Mouse (Mus musculus): ENCODE data around the gene Tldc2. TPM values are rescaled to one million over a fixed set of nuclear protein-coding genes. Genes with fewer than 3 reads are reported as not detected.
A peak's percentile ranks its signal among the peaks of the same experiment; 100 is the strongest.

Gene Tldc2
- total and polyA plus RNA-seq, 2 experiments from 2014 or later = not detected

DNA sequence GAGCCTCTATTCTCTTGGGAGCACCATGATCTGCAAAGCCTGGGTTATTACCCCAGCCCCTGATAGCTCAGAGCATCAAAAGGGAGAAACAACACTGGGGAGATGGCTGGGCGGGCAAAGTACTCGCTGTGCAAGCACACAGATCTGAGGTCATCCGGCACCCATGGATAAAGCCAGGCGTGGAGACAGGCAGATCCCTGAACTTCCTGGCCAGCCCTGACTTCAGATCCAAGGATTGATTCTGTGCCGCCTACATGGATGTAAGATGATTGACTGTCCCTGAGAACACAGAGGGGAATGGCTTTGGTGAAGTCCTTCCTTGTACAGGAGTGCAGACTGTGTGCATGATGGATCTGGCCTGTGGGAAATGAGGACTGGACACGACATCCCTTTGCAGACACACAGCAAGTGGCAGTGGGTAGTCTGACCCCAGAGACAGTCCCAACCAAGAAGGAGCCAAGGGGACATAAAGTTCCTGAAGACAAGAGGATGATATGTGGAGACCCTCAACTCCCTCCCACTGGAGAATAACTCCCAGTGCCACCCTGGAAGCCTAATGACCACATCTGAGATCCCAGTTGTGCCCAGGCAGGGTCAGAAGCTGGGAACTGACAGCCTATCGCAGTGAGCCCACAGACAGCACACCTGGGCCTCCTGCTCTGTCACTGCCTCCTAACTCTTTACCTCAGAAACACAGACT lies 20.0 kb upstream of the Tldc2 start:
- Histone ChIP-seq H3K4me3 (ENCODE audit: low read depth, low read length) (no peak overlapping the region), H3K36me3 (replicated peaks; ENCODE audit: control insufficient read depth, insufficient read depth, low read length) (no peaks in the 10 kb centered on the region), H3K27me3 (ENCODE audit: control insufficient read depth, insufficient read depth, low read length) (no peaks in the 10 kb centered on the region), H3K4me2 (ENCODE audit: low read depth, low read length) (no peak overlapping the region), H3K9me3 (replicated peaks; ENCODE audit: control insufficient read depth, low read length) (no peaks in the 10 kb centered on the region), H3K27ac (ENCODE audit: low read depth) (peak overlapping the region; percentile 91), H3K9ac (replicated peaks; ENCODE audit: low read depth, low read length) (no peak overlapping the region), H3K4me1 (ENCODE audit: control insufficient read depth, insufficient read depth) (peaks cover 84% of the 10 kb centered on the region)
- WGBS = 73% methylated on average over 7 of the region's 7 CpGs
- DNase-seq (ENCODE audit: low spot score) = no peak
- no peak for TF ChIP-seq EP300 (IDR thresholded peaks at IDR 0.05; ENCODE audit: low read depth)
- TF ChIP-seq CTCF (IDR thresholded peaks at IDR 0.05; ENCODE audit: low read depth) = no peak
- ATAC-seq (ENCODE audit: insufficient read depth, low read depth) = no peak

GRCm38 (mm10) chr2:157068701-157069354 lies 18.0 kb upstream of the Tldc2 start:
- peak overlapping the region; percentile 26; the same call in 1 of the 2 replicates for H3K4me2 ChIP-seq (ENCODE audit: low read depth, low read length)

GRCm38 (mm10) chr2:157069355-157069735 lies 17.5 kb upstream of the Tldc2 start:
- 43% methylated on average over 3 of the region's 3 CpGs for WGBS

More at GRCm38 (mm10) chr2:157068701-157069354, 18.0 kb upstream of the Tldc2 start:
- Histone ChIP-seq H3K4me1 (ENCODE audit: control insufficient read depth, insufficient read depth) (peaks cover 91% of the 10 kb centered on the region), H3K4me3 (ENCODE audit: low read depth, low read length) (no peak overlapping the region), H3K36me3 (replicated peaks; ENCODE audit: control insufficient read depth, insufficient read depth, low read length) (peaks cover 6% of the 10 kb centered on the region; the same call in 1 of the 2 replicates), H3K9me3 (replicated peaks; ENCODE audit: control insufficient read depth, low read length) (no peaks in the 10 kb centered on the region), H3K27ac (ENCODE audit: low read depth) (peak overlapping the region; percentile 89), H3K9ac (replicated peaks; ENCODE audit: low read depth, low read length) (peak overlapping the region; percentile 36; the same call in 1 of the 2 replicates), H3K27me3 (ENCODE audit: control insufficient read depth, insufficient read depth, low read length) (no peaks in the 10 kb centered on the region)
- TF ChIP-seq CTCF (IDR thresholded peaks at IDR 0.05; ENCODE audit: low read depth) = no peak
- TF ChIP-seq EP300 (IDR thresholded peaks at IDR 0.05; ENCODE audit: low read depth) = no peak
- 48% methylated on average over 14 of the region's 14 CpGs for WGBS
- DNase-seq (ENCODE audit: low spot score) = no peak
- ATAC-seq (ENCODE audit: insufficient read depth, low read depth) = no peak

DNA sequence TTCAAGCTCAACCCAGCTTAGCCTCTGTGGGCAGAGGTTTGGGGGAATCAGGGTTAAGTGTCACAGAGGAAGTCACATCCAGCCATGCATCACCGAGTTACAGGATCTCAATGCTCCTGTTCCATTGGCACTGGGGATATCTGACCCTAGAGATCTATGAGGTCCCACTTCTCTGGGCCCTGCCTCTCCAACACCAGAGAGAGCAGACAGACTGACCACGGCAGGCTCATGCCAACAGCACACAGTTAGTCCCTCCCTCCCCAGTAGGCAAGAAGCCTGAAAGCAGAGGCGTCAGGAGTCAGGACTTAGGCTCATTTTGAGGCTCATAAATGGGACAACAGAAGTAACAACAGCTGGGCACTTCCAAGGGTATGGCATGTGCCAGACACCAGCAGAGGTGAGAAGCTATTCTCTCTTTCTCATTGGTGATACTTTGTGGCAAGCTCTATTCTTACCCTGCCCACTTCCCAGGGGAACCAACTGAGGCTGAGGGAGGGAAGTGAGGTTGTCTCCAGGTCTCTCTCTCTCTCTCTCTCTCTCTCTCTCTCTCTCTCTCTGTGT lies 17.0 kb upstream of the Tldc2 start:
- H3K9me3 ChIP-seq (replicated peaks; ENCODE audit: control insufficient read depth, low read length) = no peaks in the 10 kb centered on the region
- no peak for DNase-seq (ENCODE audit: low spot score)
- H3K27ac ChIP-seq (ENCODE audit: low read depth) = peak overlapping the region; percentile 89
- 6% methylated on average over 3 of the region's 3 CpGs for whole genome bisulfite sequencing
- no peak overlapping the region for H3K4me3 ChIP-seq (ENCODE audit: low read depth, low read length)
- H3K4me1 ChIP-seq (ENCODE audit: control insufficient read depth, insufficient read depth) = peaks cover 90% of the 10 kb centered on the region
- peak overlapping the region; percentile 32; the same call in 1 of the 2 replicates for H3K4me2 ChIP-seq (ENCODE audit: low read depth, low read length)
- peaks cover 6% of the 10 kb centered on the region; the same call in 1 of the 2 replicates for H3K36me3 ChIP-seq (replicated peaks; ENCODE audit: control insufficient read depth, insufficient read depth, low read length)
- H3K9ac ChIP-seq (replicated peaks; ENCODE audit: low read depth, low read length) = peak overlapping the region; percentile 36; the same call in 1 of the 2 replicates
- no peaks in the 10 kb centered on the region for H3K27me3 ChIP-seq (ENCODE audit: control insufficient read depth, insufficient read depth, low read length)
- no peak for ATAC-seq (ENCODE audit: insufficient read depth, low read depth)
- no peak for TF ChIP-seq EP300 (IDR thresholded peaks at IDR 0.05; ENCODE audit: low read depth)
- TF ChIP-seq CTCF (IDR thresholded peaks at IDR 0.05; ENCODE audit: low read depth) = no peak

More at GRCm38 (mm10) chr2:157069355-157069735, 17.5 kb upstream of the Tldc2 start:
- Histone ChIP-seq H3K4me2 (ENCODE audit: low read depth, low read length) (peak overlapping the region; percentile 26; the same call in 1 of the 2 replicates), H3K4me3 (ENCODE audit: low read depth, low read length) (no peak overlapping the region), H3K27me3 (ENCODE audit: control insufficient read depth, insufficient read depth, low read length) (no peaks in the 10 kb centered on the region), H3K4me1 (ENCODE audit: control insufficient read depth, insufficient read depth) (peaks cover 91% of the 10 kb centered on the region), H3K27ac (ENCODE audit: low read depth) (peak overlapping the region; percentile 89), H3K36me3 (replicated peaks; ENCODE audit: control insufficient read depth, insufficient read depth, low read length) (peaks cover 6% of the 10 kb centered on the region; the same call in 1 of the 2 replicates), H3K9ac (replicated peaks; ENCODE audit: low read depth, low read length) (peak overlapping the region; percentile 36; the same call in 1 of the 2 replicates), H3K9me3 (replicated peaks; ENCODE audit: control insufficient read depth, low read length) (no peaks in the 10 kb centered on the region)
- ATAC-seq (ENCODE audit: insufficient read depth, low read depth) (no peak), DNase-seq (ENCODE audit: low spot score) (peak; percentile 62)
- TF ChIP-seq EP300 (IDR thresholded peaks at IDR 0.05; ENCODE audit: low read depth) (no peak), CTCF (IDR thresholded peaks at IDR 0.05; ENCODE audit: low read depth) (no peak)

DNA sequence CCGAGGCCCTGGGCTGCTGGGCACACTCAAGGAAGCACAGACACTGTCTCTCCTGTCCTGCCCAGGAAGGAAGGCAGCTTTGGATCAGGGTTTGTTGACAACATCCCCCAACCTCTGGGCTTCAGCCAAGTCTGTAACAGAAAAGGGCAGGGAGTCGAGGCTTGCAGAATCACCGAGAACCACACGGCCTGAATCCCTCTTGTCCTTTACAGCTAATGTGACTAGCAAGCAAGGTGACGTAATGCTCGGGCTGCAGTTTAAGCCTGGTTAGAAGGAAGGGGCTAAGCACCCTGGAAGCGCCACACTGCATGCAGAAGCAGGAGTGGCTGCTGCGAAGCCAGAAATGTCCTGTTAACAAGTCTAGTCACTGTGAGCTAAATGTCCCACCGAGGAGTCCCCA lies 16.5 kb upstream of the Tldc2 start:
- 3% methylated on average over 9 of the region's 9 CpGs for WGBS
- peaks cover 6% of the 10 kb centered on the region; the same call in 1 of the 2 replicates for H3K36me3 ChIP-seq (replicated peaks; ENCODE audit: control insufficient read depth, insufficient read depth, low read length)
- no peak overlapping the region for H3K4me3 ChIP-seq (ENCODE audit: low read depth, low read length)
- H3K4me1 ChIP-seq (ENCODE audit: control insufficient read depth, insufficient read depth) = peaks cover 88% of the 10 kb centered on the region
- H3K9ac ChIP-seq (replicated peaks; ENCODE audit: low read depth, low read length) = peak overlapping the region; percentile 36; the same call in 1 of the 2 replicates
- H3K27ac ChIP-seq (ENCODE audit: low read depth) = peak overlapping the region; percentile 89
- no peaks in the 10 kb centered on the region for H3K9me3 ChIP-seq (replicated peaks; ENCODE audit: control insufficient read depth, low read length)
- peak; percentile 28; the same call in 1 of the 2 replicates for ATAC-seq (ENCODE audit: insufficient read depth, low read depth)
- peak; percentile 79 for DNase-seq (ENCODE audit: low spot score)
- TF ChIP-seq CTCF (IDR thresholded peaks at IDR 0.05; ENCODE audit: low read depth) = no peak
- peak; percentile 44; the same call in 1 of the 2 replicates for TF ChIP-seq EP300 (IDR thresholded peaks at IDR 0.05; ENCODE audit: low read depth)
- H3K27me3 ChIP-seq (ENCODE audit: control insufficient read depth, insufficient read depth, low read length) = no peaks in the 10 kb centered on the region
- H3K4me2 ChIP-seq (ENCODE audit: low read depth, low read length) = peak overlapping the region; percentile 32; the same call in 1 of the 2 replicates
